Mouse (Mus musculus) hindbrain, embryonic 10.5 days (tissue): ENCODE results near the gene Snai1. TPM values are rescaled to one million over a fixed set of nuclear protein-coding genes. Genes with fewer than 3 reads are reported as not detected.

Experiments used
- DNase-seq: peaks from one replicate; pipeline ENCODE4 v3.0.0-alpha.2; 2017; ENCODE audit warnings: low spot score
- H3K27ac ChIP-seq: fragments of 300-500 bp; sonication (generic); 2 replicates; pipeline ENCODE4 v1.5.1; 2016; ENCODE audit warnings: mild to moderate bottlenecking, moderate library complexity
- H3K27me3 ChIP-seq: fragments of 300-500 bp; sonication (generic); 2 replicates; pipeline ENCODE4 v1.6.1; 2016; ENCODE audit warnings: mild to moderate bottlenecking; ENCODE audit not compliant: poor library complexity, insufficient read depth, severe bottlenecking
- H3K36me3 ChIP-seq: fragments of 300-500 bp; sonication (generic); 2 replicates; pipeline ENCODE4 v1.6.1; 2016; ENCODE audit warnings: mild to moderate bottlenecking, moderate library complexity
- H3K4me1 ChIP-seq: fragments of 300-500 bp; sonication (generic); replicated peaks from 2 replicates; pipeline ENCODE4 v1.6.1; 2016; ENCODE audit warnings: mild to moderate bottlenecking
- H3K4me3 ChIP-seq: fragments of 300-500 bp; sonication (generic); 2 replicates; pipeline ENCODE4 v1.5.1; 2016; ENCODE audit warnings: mild to moderate bottlenecking, moderate library complexity
- H3K9me3 ChIP-seq: fragments of 300-500 bp; sonication (generic); 2 replicates; pipeline ENCODE4 v1.6.1; 2016; ENCODE audit warnings: mild to moderate bottlenecking, moderate library complexity
- WGBS: fragments of 180-500 bp; shearing (Covaris S2); methylation state at CpG from one replicate; pipeline ENCODE4 v1.1.7; 2016; 5-methylcytosine and 5-hydroxymethylcytosine counted together
- polyA plus RNA-seq: library from polyadenylated mRNA; unstranded; fragments of >200 nt; fragmentation: Nextera tagmentation; extraction: Ambion mirVana; gene quantifications from 2 replicates; pipeline ENCODE4 v1.2.1, GENCODE M21; 2016

Snai1 gene
- polyA plus RNA-seq, 1 experiment from 2014 or later: 45.3 TPM

- Histone ChIP-seq H3K9me3 (no peaks in the 10 kb centered on the region), H3K27me3 (peaks cover 25% of the 10 kb centered on the region; the same call in 1 of the 2 replicates), H3K4me1 (peaks cover 60% of the 10 kb centered on the region), H3K27ac (peak overlapping the region; percentile 75), H3K36me3 (no peaks in the 10 kb centered on the region), H3K4me3 (no peak overlapping the region)
- no peak for DNase-seq
- WGBS: 76% methylated on average over 13 of the region's 13 CpGs
These were observed 26.7 kb downstream of the Snai1 start for GRCm38 (mm10) chr2:167564551-167565311.

DNA sequence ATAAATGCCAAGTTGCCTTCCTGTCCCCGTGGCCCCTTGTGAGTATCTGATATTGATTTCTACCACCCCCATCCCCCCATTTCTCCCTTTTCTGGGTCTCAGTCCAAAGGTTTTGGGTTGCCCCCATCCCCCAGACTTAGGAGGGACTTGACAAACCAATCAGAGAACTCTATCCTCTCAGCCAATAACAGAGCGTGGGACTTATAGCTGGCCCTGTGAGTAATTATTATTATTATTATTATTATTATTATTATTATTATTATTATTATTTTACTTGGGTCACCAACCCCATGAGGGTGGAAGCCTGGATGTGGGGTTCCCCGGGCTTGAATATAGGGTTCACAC, 27.3 kb downstream of the Snai1 start:
- H3K27ac ChIP-seq: peak overlapping the region; percentile 83
- WGBS: 67% methylated on average over 3 of the region's 3 CpGs
- H3K27me3 ChIP-seq: peaks cover 19% of the 10 kb centered on the region; the same call in 1 of the 2 replicates
- no peaks in the 10 kb centered on the region for H3K36me3 ChIP-seq
- peaks cover 59% of the 10 kb centered on the region for H3K4me1 ChIP-seq
- DNase-seq: no peak
- no peaks in the 10 kb centered on the region for H3K9me3 ChIP-seq
- H3K4me3 ChIP-seq: no peak overlapping the region

DNA sequence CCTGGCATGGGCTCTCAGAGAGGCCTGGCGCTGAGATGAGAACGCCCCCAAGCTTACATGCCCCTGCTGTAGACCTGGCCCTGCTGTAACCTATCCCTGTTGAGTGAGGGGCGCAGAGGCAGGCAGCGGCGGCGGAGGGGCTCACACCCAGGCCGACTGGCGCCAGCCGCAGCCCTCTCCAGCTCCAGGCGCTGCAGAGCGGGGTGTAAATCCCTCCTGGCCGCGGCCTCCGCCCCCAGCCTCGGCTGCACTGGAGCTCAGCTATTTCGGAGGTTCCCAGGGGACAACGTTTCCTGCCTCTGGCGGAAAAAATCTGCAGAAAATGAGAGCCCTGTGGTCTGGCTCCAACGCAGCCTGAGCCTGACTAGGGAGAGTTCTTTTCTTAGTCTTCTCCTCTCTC, 27.7 kb downstream of the Snai1 start:
- Histone ChIP-seq H3K27me3 (peaks cover 16% of the 10 kb centered on the region; the same call in 1 of the 2 replicates), H3K27ac (peak overlapping the region; percentile 83), H3K4me3 (peak overlapping the region; percentile 26), H3K9me3 (no peaks in the 10 kb centered on the region), H3K36me3 (no peaks in the 10 kb centered on the region), H3K4me1 (peaks cover 57% of the 10 kb centered on the region)
- WGBS: 19% methylated on average over 19 of the region's 19 CpGs
- DNase-seq: peak; percentile 63

DNA sequence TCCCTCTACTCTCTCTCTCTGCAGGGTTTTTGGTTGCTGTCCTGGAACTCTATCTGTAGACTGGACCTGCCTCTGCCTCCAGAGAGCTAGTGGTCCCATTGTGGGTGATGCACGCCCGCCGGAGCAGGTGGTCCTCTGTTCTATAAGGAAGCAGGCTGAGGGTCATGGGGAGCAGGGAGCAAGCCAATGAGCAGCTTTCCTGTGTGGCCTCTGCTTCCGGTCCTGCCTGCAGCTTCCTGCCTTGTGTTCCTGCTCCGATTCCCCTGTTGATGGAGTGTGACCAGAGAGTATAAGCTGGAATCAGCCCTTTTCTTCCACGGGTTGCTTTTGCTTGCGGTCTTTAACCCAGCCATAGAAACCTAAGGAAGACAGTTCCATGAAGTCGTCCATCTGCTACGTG, 30.1 kb downstream of the Snai1 start:
- DNase-seq: no peak
- WGBS: 83% methylated on average over 9 of the region's 9 CpGs
- Histone ChIP-seq H3K27ac (peak overlapping the region; percentile 45; the same call in 1 of the 2 replicates), H3K36me3 (no peaks in the 10 kb centered on the region), H3K4me1 (peaks cover 48% of the 10 kb centered on the region), H3K9me3 (no peaks in the 10 kb centered on the region), H3K4me3 (no peak overlapping the region), H3K27me3 (peaks cover 5% of the 10 kb centered on the region; the same call in 1 of the 2 replicates)

GRCm38 (mm10) chr2:167569934-167570651, 32.1 kb downstream of the Snai1 start:
- WGBS: 70% methylated on average over 13 of the region's 13 CpGs
- Histone ChIP-seq H3K9me3 (no peaks in the 10 kb centered on the region), H3K36me3 (no peaks in the 10 kb centered on the region), H3K27me3 (0 out of 2 replicates have a peak, but pooled peaks cover 4% of the 10 kb centered on the region), H3K4me1 (peaks cover 31% of the 10 kb centered on the region), H3K4me3 (no peak overlapping the region), H3K27ac (peak overlapping the region; percentile 43; the same call in 1 of the 2 replicates)
- no peak for DNase-seq

GRCm38 (mm10) chr2:167570815-167571214, 32.8 kb downstream of the Snai1 start:
- Histone ChIP-seq H3K27me3 (0 out of 2 replicates have a peak, but pooled peaks cover 4% of the 10 kb centered on the region), H3K36me3 (no peaks in the 10 kb centered on the region), H3K27ac (peak overlapping the region; percentile 43; the same call in 1 of the 2 replicates), H3K4me3 (no peak overlapping the region), H3K9me3 (no peaks in the 10 kb centered on the region), H3K4me1 (peaks cover 24% of the 10 kb centered on the region)
- DNase-seq: no peak
- WGBS: 93% methylated on average over 6 of the region's 6 CpGs

- H3K27ac ChIP-seq: peak overlapping the region; percentile 35; the same call in 1 of the 2 replicates
- 82% methylated on average over 18 of the region's 18 CpGs for WGBS
- H3K27me3 ChIP-seq: 0 out of 2 replicates have a peak, but pooled peaks cover 4% of the 10 kb centered on the region
- no peak overlapping the region for H3K4me3 ChIP-seq
- no peaks in the 10 kb centered on the region for H3K36me3 ChIP-seq
- peaks cover 25% of the 10 kb centered on the region for H3K4me1 ChIP-seq
- no peak for DNase-seq
- H3K9me3 ChIP-seq: no peaks in the 10 kb centered on the region
These were observed 33.6 kb downstream of the Snai1 start for GRCm38 (mm10) chr2:167571442-167572220.

GRCm38 (mm10) chr2:167574814-167575213, 36.8 kb downstream of the Snai1 start:
- Histone ChIP-seq H3K4me3 (no peak overlapping the region), H3K27ac (peak overlapping the region; percentile 54; the same call in 1 of the 2 replicates), H3K36me3 (no peaks in the 10 kb centered on the region), H3K27me3 (0 out of 2 replicates have a peak, but pooled peaks cover 4% of the 10 kb centered on the region), H3K9me3 (no peaks in the 10 kb centered on the region), H3K4me1 (peaks cover 31% of the 10 kb centered on the region)
- DNase-seq: no peak
- WGBS: 74% methylated on average over 9 of the region's 9 CpGs

DNA sequence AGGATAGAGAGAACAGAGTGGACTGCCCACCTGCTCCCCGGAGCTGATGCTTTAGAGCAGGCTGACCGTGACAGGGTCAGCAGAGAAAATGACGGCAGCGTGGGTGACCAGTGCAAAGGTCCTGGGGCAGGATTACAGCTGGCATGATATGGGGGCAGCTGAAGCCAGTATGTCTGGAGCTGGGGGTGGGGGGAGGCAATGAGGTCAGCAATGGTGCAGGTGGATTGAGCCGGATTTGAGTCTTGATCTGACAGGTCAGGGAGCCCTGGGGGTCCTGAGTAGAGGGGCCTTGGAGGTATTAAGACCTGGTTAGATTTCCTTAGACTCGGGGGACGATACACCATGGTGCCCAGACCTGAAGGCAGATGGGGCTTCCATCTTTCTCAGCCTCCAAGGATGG, 37.6 kb downstream of the Snai1 start:
- DNase-seq: no peak
- 87% methylated on average over 7 of the region's 7 CpGs for WGBS
- H3K27ac ChIP-seq: no peak overlapping the region

GRCm38 (mm10) chr2:167576121-167576620, 38.2 kb downstream of the Snai1 start:
- peaks cover 23% of the 10 kb centered on the region for H3K4me1 ChIP-seq
- H3K36me3 ChIP-seq: no peaks in the 10 kb centered on the region
- 85% methylated on average over 8 of the region's 8 CpGs for WGBS
- 0 out of 2 replicates have a peak, but pooled peaks cover 4% of the 10 kb centered on the region for H3K27me3 ChIP-seq
- no peak overlapping the region for H3K27ac ChIP-seq
- H3K4me3 ChIP-seq: no peak overlapping the region
- H3K9me3 ChIP-seq: no peaks in the 10 kb centered on the region
- no peak for DNase-seq

More for the DNA sequence above, 37.6 kb downstream of the Snai1 start:
- peaks cover 23% of the 10 kb centered on the region for H3K4me1 ChIP-seq
- 0 out of 2 replicates have a peak, but pooled peaks cover 4% of the 10 kb centered on the region for H3K27me3 ChIP-seq
- no peaks in the 10 kb centered on the region for H3K9me3 ChIP-seq
- no peaks in the 10 kb centered on the region for H3K36me3 ChIP-seq
- H3K4me3 ChIP-seq: no peak overlapping the region

- no peak for DNase-seq
- WGBS: 68% methylated on average over 9 of the region's 9 CpGs
- Histone ChIP-seq H3K4me3 (no peak overlapping the region), H3K27me3 (0 out of 2 replicates have a peak, but pooled peaks cover 4% of the 10 kb centered on the region), H3K4me1 (peaks cover 22% of the 10 kb centered on the region), H3K27ac (no peak overlapping the region; the same call in 1 of the 2 replicates), H3K9me3 (no peaks in the 10 kb centered on the region), H3K36me3 (no peaks in the 10 kb centered on the region)
These were observed 39.3 kb downstream of the Snai1 start for GRCm38 (mm10) chr2:167577186-167577785.

- no peak overlapping the region for H3K4me3 ChIP-seq
- 0 out of 2 replicates have a peak, but pooled peaks cover 4% of the 10 kb centered on the region for H3K27me3 ChIP-seq
- no peaks in the 10 kb centered on the region for H3K36me3 ChIP-seq
- H3K9me3 ChIP-seq: no peaks in the 10 kb centered on the region
- peak overlapping the region; percentile 40; the same call in 1 of the 2 replicates for H3K27ac ChIP-seq
- 46% methylated on average over 5 of the region's 5 CpGs for WGBS
- DNase-seq: no peak
- H3K4me1 ChIP-seq: peaks cover 34% of the 10 kb centered on the region
These were observed 40.5 kb downstream of the Snai1 start for GRCm38 (mm10) chr2:167578521-167578920.
